Mouse (Mus musculus): ENCODE data around the gene Perm1. TPM values are rescaled to one million over a fixed set of nuclear protein-coding genes. Genes with fewer than 3 reads are reported as not detected.

Perm1 gene
- polyA plus RNA-seq, 1 experiment from 2014 or later, result 1.8 TPM

DNA sequence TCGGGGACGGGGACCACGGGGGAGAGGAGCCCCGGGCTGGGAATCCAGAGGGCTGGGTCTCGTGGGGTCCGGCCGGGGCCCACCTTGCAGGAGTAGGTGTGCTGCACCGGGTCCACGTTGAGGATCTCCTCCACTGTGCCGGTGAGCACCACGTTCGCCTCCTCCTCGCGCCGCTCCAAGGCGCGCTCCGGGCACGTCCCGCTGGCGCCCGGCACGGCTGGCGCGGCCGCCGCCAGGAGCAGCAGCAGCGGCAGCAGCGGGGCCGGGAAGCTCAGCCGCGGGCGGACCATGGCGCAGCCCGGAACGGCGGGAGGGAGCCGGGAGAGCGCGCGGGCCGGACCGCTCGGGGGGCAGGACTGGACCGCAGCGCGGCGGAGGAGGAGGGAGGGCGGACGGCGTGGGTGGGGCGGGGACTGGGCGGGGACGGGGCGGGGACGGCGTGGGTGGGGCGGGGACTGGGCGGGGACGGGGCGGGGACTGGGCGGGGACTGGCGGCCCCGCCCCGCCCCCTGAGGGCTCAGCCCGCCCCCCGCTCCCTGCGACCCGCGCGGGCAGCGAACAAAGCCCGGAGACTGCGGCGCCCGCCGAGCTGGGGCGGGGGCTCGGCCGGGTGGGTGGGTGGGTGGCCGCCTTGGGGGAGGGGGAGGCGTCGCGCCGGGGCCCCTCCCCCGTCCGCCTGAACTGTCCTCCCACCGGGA, 18.4 kb upstream of the Perm1 start, which contains the start of gene Agrn:
Gene Agrn, minus strand, starts transcription at position 358 of the 698 bp plus-strand sequence.
- peak within 1 kb of the TSS; percentile 88 for H3K9ac ChIP-seq (replicated peaks; ENCODE audit: low read depth, low read length)
- H3K4me2 ChIP-seq (ENCODE audit: low read length), result peak within 1 kb of the TSS; percentile 85
- H3K4me1 ChIP-seq (replicated peaks; ENCODE audit: control insufficient read depth, insufficient read depth, low read length), result peaks cover 36% of the 10 kb centered on the region
- no peaks in the 10 kb centered on the region for H3K27me3 ChIP-seq (replicated peaks; ENCODE audit: control insufficient read depth, insufficient read depth, low read length)
- no peaks in the 10 kb centered on the region for H3K36me3 ChIP-seq (ENCODE audit: control insufficient read depth, insufficient read depth)
- WGBS, result under 1% methylated on average over 17 of the region's 88 CpGs
- peak; percentile 74 for ATAC-seq
- H3K27ac ChIP-seq (ENCODE audit: low read length), result peak within 1 kb of the TSS; percentile 96
- H3K4me3 ChIP-seq (replicated peaks; ENCODE audit: low read length), result peak within 1 kb of the TSS; percentile 87
- no peaks in the 10 kb centered on the region for H3K9me3 ChIP-seq (ENCODE audit: control insufficient read depth, low read length)

DNA sequence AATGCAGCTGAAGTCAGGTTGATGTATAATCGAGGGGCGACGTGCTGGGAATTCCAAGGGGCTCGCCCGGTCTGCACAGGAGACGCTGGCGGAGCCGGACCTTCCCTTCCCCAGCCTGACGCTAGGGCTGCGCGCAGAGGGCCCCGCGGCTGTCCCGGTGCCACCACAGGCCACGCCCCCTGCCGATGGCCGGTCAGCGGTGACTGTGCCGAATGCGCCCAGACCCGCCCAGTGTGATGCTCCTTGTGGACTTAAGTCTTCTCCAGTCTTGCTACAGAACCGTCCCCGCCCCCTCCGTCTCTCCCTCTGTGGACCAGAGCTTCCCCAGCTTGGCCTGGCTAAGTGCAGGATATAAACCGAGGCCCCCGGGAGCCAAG, 17.9 kb upstream of the Perm1 start:
- H3K4me2 ChIP-seq (ENCODE audit: low read length), result peak overlapping the region; percentile 68
- H3K4me3 ChIP-seq (replicated peaks; ENCODE audit: low read length), result peak overlapping the region; percentile 87
- no peaks in the 10 kb centered on the region for H3K36me3 ChIP-seq (ENCODE audit: control insufficient read depth, insufficient read depth)
- peak; percentile 89 for ATAC-seq
- under 1% methylated on average over 26 of the region's 26 CpGs for WGBS
- peaks cover 37% of the 10 kb centered on the region for H3K4me1 ChIP-seq (replicated peaks; ENCODE audit: control insufficient read depth, insufficient read depth, low read length)
- peak overlapping the region; percentile 88 for H3K9ac ChIP-seq (replicated peaks; ENCODE audit: low read depth, low read length)
- H3K9me3 ChIP-seq (ENCODE audit: control insufficient read depth, low read length), result no peaks in the 10 kb centered on the region
- H3K27ac ChIP-seq (ENCODE audit: low read length), result peak overlapping the region; percentile 96
- no peaks in the 10 kb centered on the region for H3K27me3 ChIP-seq (replicated peaks; ENCODE audit: control insufficient read depth, insufficient read depth, low read length)

DNA sequence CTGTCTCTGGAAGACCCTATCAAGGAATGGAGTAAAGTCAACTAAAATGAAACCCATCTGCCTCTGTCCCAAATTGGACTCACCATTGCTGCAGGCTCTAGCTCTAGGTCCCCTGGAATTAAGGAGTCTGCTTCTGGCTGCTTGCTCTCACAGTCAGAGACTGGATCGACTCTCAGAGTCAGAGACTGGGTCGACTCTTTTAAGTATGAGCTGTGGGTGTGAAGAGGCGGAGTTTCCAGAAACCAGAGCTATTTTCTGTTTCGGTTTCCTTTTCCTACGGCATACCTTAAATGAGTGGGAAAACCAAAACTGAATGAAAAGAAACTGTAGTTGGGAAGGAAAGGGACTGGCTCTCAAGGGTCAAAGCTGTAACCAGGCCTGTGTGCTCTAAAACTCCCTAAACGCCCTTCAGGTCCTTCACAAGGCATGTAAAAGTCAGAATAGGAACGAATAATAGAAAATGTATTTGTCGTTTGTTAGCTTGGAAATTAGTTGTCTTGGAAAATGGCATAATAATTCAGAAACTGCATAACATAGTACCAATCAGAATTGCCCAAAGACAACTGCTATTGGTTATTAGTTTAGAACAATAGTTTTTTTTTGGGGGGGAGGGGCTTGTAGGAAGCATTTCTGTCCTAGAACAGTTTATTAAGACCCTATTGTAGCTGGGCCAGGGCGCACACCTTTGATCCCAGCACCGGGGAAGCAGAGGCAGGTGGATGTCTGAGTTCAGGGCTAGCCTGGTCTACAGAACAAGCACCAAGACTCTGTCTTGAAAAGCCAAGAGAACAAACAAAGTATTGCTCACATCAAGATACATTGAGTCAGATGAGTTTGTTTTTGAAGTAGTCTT, 14.8 kb upstream of the Perm1 start, which contains the start of gene Isg15:
Gene Isg15, minus strand, starts transcription at position 196 of the 853 bp plus-strand sequence.
- no peaks in the 10 kb centered on the region for H3K27me3 ChIP-seq (replicated peaks; ENCODE audit: control insufficient read depth, insufficient read depth, low read length)
- no peak within 1 kb of the TSS for H3K9ac ChIP-seq (replicated peaks; ENCODE audit: low read depth, low read length)
- H3K4me3 ChIP-seq (replicated peaks; ENCODE audit: low read length), result no peak within 1 kb of the TSS
- no peaks in the 10 kb centered on the region for H3K9me3 ChIP-seq (ENCODE audit: control insufficient read depth, low read length)
- ATAC-seq, result no peak
- H3K27ac ChIP-seq (ENCODE audit: low read length), result no peak within 1 kb of the TSS
- H3K36me3 ChIP-seq (ENCODE audit: control insufficient read depth, insufficient read depth), result no peaks in the 10 kb centered on the region
- no peak within 1 kb of the TSS for H3K4me2 ChIP-seq (ENCODE audit: low read length)
- 65% methylated on average over 10 of the region's 10 CpGs for WGBS
- peaks cover 30% of the 10 kb centered on the region for H3K4me1 ChIP-seq (replicated peaks; ENCODE audit: control insufficient read depth, insufficient read depth, low read length)

DNA sequence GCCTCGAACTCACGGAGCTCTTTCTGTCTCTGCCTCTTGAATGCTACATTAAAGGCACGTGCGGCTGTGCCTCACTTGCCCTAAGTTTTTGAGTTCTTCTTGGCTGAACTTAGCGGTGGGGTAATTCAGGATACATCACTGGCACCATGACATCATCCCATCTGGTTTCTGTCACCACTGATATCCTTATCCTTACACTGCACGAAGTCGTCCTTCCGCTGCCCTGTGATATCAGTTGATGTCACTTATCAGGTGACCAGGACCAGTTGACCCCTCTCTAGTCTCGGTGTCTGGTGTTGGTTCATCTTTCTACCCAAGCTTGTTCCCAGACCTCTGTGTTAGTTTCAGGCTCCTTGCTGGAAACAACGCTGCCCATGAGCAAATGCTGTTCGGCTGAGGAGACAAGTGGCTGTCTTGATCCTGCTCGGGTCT, 13.2 kb upstream of the Perm1 start:
- Histone ChIP-seq H3K27ac (ENCODE audit: low read length) (no peak overlapping the region), H3K9ac (replicated peaks; ENCODE audit: low read depth, low read length) (no peak overlapping the region), H3K4me2 (ENCODE audit: low read length) (peak overlapping the region; percentile 90), H3K9me3 (ENCODE audit: control insufficient read depth, low read length) (no peaks in the 10 kb centered on the region), H3K36me3 (ENCODE audit: control insufficient read depth, insufficient read depth) (no peaks in the 10 kb centered on the region), H3K4me1 (replicated peaks; ENCODE audit: control insufficient read depth, insufficient read depth, low read length) (peaks cover 23% of the 10 kb centered on the region), H3K4me3 (replicated peaks; ENCODE audit: low read length) (peak overlapping the region; percentile 60; the same call in 1 of the 2 replicates), H3K27me3 (replicated peaks; ENCODE audit: control insufficient read depth, insufficient read depth, low read length) (no peaks in the 10 kb centered on the region)
- WGBS, result 42% methylated on average over 12 of the region's 12 CpGs
- no peak for ATAC-seq

DNA sequence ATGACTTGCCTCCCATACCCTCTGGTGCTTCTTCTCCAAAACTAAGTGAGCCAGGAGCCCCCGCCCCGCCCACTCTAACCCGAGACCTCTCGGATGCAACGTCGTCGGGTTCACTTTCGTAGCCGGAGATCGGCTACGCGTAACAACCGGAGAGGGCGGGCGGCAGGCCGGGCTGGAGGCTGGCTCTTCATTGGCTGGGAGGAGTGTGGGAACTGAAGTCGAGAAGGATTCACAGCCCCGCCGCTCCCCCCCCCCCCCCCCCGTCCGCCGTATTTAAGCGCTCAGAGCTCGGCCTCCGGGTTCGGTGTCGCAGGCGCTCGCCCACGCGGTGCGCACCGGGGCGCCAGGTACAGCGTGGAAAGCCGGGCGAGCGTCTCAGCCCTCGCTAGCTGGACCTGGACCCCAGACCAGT, 12.7 kb upstream of the Perm1 start, which contains the start of gene AW011738:
Gene AW011738, plus strand, starts transcription at position 304 of the 412 bp plus-strand sequence.
- 0% methylated on average over 25 of the region's 39 CpGs for WGBS
- H3K4me3 ChIP-seq (replicated peaks; ENCODE audit: low read length), result peak within 1 kb of the TSS; percentile 60
- H3K27me3 ChIP-seq (replicated peaks; ENCODE audit: control insufficient read depth, insufficient read depth, low read length), result no peaks in the 10 kb centered on the region
- H3K27ac ChIP-seq (ENCODE audit: low read length), result 0 out of 2 replicates have a peak within 1 kb of the TSS, but pooled peaks have one; percentile 8
- H3K9ac ChIP-seq (replicated peaks; ENCODE audit: low read depth, low read length), result peak within 1 kb of the TSS; percentile 64
- H3K4me2 ChIP-seq (ENCODE audit: low read length), result peak within 1 kb of the TSS; percentile 90
- no peaks in the 10 kb centered on the region for H3K9me3 ChIP-seq (ENCODE audit: control insufficient read depth, low read length)
- peaks cover 22% of the 10 kb centered on the region for H3K4me1 ChIP-seq (replicated peaks; ENCODE audit: control insufficient read depth, insufficient read depth, low read length)
- ATAC-seq, result peak; percentile 83
- no peaks in the 10 kb centered on the region for H3K36me3 ChIP-seq (ENCODE audit: control insufficient read depth, insufficient read depth)

DNA sequence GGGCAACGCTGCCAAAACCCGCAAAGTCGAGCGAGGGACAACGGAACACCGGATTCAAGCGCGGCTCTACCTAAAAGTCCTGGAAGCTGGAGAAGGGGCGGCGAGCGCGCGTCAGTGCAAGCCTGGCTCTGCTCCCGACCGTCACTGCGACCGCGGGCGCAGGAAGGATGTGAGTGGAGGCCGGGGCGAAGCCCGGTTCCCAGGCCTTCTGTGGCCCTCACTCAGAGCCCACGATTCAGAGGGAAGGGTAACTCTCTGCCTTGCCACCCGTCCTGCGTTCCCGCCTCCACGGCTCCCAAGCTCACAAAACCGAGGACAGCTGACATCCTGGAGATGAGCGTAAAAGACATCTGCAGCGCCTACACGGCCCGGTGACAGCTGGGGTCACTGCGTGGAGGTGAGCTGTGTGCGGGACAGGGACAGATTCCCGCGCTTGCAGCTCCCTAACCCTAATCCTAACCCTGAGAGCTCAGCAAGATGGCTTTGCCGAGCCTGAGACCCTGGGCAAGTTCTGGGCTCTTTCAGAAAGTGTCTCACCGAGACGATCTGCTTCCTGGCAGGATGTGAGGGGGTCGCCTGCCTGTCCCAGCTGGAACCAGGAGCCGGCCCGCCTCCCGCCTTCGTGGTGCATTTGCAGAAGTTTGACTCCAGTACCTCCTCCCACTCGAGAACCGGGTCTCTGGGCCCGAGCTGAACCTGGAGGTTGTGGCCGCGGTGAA, 12.1 kb upstream of the Perm1 start:
- H3K27me3 ChIP-seq (replicated peaks; ENCODE audit: control insufficient read depth, insufficient read depth, low read length), result no peaks in the 10 kb centered on the region
- H3K9ac ChIP-seq (replicated peaks; ENCODE audit: low read depth, low read length), result peak overlapping the region; percentile 64
- peak overlapping the region; percentile 60 for H3K4me3 ChIP-seq (replicated peaks; ENCODE audit: low read length)
- WGBS, result under 1% methylated on average over 49 of the region's 49 CpGs
- peak overlapping the region; percentile 90 for H3K4me2 ChIP-seq (ENCODE audit: low read length)
- peaks cover 21% of the 10 kb centered on the region for H3K4me1 ChIP-seq (replicated peaks; ENCODE audit: control insufficient read depth, insufficient read depth, low read length)
- H3K27ac ChIP-seq (ENCODE audit: low read length), result 0 out of 2 replicates have a peak overlapping the region, but pooled peaks have one; percentile 8
- H3K9me3 ChIP-seq (ENCODE audit: control insufficient read depth, low read length), result no peaks in the 10 kb centered on the region
- peak; percentile 53 for ATAC-seq
- no peaks in the 10 kb centered on the region for H3K36me3 ChIP-seq (ENCODE audit: control insufficient read depth, insufficient read depth)

DNA sequence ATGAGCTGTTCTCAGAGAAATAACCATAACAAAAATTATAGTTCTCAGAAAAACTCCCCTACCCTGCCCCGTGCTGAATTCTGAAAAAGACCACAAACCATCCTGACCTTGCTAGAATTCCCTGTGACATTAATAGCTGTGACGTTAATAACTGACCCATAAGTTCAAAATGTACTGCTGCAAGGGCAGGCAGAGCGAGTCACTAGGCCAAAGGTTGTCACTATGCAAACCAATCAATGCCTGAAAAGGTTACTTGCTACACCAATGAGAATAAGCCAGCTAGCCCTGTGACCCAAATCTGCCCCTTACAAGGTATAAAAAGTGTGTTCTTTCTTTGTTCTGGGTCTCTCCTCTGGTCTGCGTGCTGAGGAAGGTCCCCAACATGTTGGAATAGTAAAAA, 6.8 kb upstream of the Perm1 start:
- H3K9ac ChIP-seq (replicated peaks; ENCODE audit: low read depth, low read length), result no peak overlapping the region
- no peaks in the 10 kb centered on the region for H3K27me3 ChIP-seq (replicated peaks; ENCODE audit: control insufficient read depth, insufficient read depth, low read length)
- no peak overlapping the region for H3K4me2 ChIP-seq (ENCODE audit: low read length)
- H3K36me3 ChIP-seq (ENCODE audit: control insufficient read depth, insufficient read depth), result no peaks in the 10 kb centered on the region
- no peaks in the 10 kb centered on the region for H3K9me3 ChIP-seq (ENCODE audit: control insufficient read depth, low read length)
- ATAC-seq, result no peak
- no peak overlapping the region for H3K4me3 ChIP-seq (replicated peaks; ENCODE audit: low read length)
- WGBS, result 93% methylated on average over 4 of the region's 4 CpGs
- H3K27ac ChIP-seq (ENCODE audit: low read length), result no peak overlapping the region
- H3K4me1 ChIP-seq (replicated peaks; ENCODE audit: control insufficient read depth, insufficient read depth, low read length), result peaks cover 8% of the 10 kb centered on the region

DNA sequence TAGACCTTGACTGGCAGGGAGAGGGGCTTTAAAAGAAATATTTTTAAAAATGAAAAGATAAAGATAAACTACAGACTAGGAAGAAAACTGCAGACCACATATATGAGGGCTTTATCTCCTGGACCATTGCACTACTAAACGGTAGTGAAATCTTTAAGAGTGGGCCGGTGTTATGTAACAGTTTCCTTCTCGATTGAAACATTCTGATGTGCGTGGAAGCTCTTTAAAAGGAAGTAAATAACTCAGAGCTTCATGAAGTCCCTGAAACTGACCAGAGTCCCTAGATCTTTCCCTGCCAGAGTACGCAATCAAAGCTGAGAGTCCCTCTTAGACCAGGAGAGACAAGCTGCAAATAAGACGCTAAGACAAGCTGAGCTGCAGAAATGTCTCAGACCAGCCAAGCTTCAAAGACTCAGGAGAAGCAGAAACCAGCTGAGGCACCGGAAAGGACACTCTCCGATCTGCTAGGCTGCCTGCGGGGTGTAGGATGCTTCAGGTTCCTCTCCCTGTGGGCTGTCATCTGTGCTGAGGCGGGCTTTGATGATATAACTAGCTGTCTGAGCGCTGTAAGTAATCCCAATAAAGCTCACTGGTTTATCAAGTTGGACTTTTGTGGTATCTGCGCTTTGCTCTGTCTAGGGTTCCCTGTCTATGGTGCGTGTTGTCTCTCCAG, 5.6 kb upstream of the Perm1 start:
- Histone ChIP-seq H3K27ac (ENCODE audit: low read length) (no peak overlapping the region), H3K4me1 (replicated peaks; ENCODE audit: control insufficient read depth, insufficient read depth, low read length) (peaks cover 2% of the 10 kb centered on the region; the same call in 1 of the 2 replicates), H3K4me2 (ENCODE audit: low read length) (no peak overlapping the region), H3K36me3 (ENCODE audit: control insufficient read depth, insufficient read depth) (no peaks in the 10 kb centered on the region), H3K27me3 (replicated peaks; ENCODE audit: control insufficient read depth, insufficient read depth, low read length) (no peaks in the 10 kb centered on the region), H3K9ac (replicated peaks; ENCODE audit: low read depth, low read length) (no peak overlapping the region), H3K4me3 (replicated peaks; ENCODE audit: low read length) (no peak overlapping the region), H3K9me3 (ENCODE audit: control insufficient read depth, low read length) (no peaks in the 10 kb centered on the region)
- ATAC-seq, result no peak
- 85% methylated on average over 13 of the region's 13 CpGs for WGBS

Data from forebrain, embryonic 16.5 days (tissue).